Mouse (Mus musculus): ENCODE data around the gene Plxdc2. TPM values are rescaled to one million over a fixed set of nuclear protein-coding genes. Genes with fewer than 3 reads are reported as not detected.

Plxdc2 gene
- polyA plus RNA-seq, 1 experiment: 6.9 TPM

DNA sequence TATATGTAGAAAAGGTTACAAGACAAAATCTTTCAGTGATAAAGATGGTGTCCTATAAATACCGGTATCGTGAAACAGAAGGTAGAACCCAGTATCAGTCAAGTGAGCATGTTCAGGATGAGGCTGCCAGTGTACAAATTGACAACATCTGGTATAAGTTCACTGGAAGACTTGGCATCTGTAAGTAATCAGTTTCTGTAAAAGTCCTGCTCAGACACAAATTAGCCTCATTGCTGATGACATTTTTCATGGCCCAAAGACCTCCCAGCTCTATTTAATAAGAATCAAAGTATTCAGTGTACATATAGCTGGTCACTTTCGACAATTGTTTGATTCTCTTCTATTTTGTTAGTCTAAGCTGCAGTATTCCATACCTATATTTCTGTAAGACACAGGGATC is 129.9 kb downstream of the Plxdc2 start:
- TF ChIP-seq CTCF (IDR thresholded peaks at IDR 0.05; ENCODE audit: control insufficient read depth, insufficient read depth, low read length) (no peak), POLR2A (IDR thresholded peaks at IDR 0.05; ENCODE audit: borderline replicate concordance, control insufficient read depth, low read depth, low read length) (no peak)
- Histone ChIP-seq H3K27ac (ENCODE audit: control insufficient read depth, insufficient read depth, low read depth, low read length, poor library complexity) (no peak overlapping the region), H3K4me3 (replicated peaks; ENCODE audit: control insufficient read depth, low read depth, low read length) (no peak overlapping the region), H3K4me1 (ENCODE audit: control insufficient read depth, insufficient read depth, low read length) (no peaks in the 10 kb centered on the region)
- 87% methylated on average over 3 of the region's 3 CpGs for WGBS

GRCm38 (mm10) chr2:16491242-16491641 is 135.1 kb downstream of the Plxdc2 start:
- no peaks in the 10 kb centered on the region for H3K4me1 ChIP-seq (ENCODE audit: control insufficient read depth, insufficient read depth, low read length)
- TF ChIP-seq CTCF (IDR thresholded peaks at IDR 0.05; ENCODE audit: control insufficient read depth, insufficient read depth, low read length) (no peak), POLR2A (IDR thresholded peaks at IDR 0.05; ENCODE audit: borderline replicate concordance, control insufficient read depth, low read depth, low read length) (no peak)
- H3K27ac ChIP-seq (ENCODE audit: control insufficient read depth, insufficient read depth, low read depth, low read length, poor library complexity): no peak overlapping the region
- no peak overlapping the region for H3K4me3 ChIP-seq (replicated peaks; ENCODE audit: control insufficient read depth, low read depth, low read length)
- WGBS: 2% methylated on average over 3 of the region's 3 CpGs

DNA sequence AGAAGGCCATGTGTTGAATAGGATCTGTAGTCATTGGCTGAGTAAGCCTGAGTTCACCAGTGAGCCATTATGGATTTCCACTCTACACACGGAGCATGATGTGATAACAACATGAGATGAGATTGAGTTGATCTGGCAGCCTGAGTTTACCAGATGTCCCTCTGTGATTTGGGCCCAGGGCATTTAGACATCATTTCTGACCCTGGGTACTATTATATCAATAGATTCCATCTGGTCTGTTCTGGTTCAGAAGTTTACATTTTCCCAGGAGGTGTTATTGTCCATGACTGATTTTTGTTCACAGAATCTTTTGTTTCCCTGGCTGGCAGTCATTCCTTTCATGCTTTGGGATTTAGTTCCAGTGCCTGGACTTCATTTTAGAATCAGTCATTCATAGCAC is 146.7 kb downstream of the Plxdc2 start:
- Histone ChIP-seq H3K4me1 (ENCODE audit: control insufficient read depth, insufficient read depth, low read length) (no peaks in the 10 kb centered on the region), H3K4me3 (replicated peaks; ENCODE audit: control insufficient read depth, low read depth, low read length) (no peak overlapping the region), H3K27ac (ENCODE audit: control insufficient read depth, insufficient read depth, low read depth, low read length, poor library complexity) (no peak overlapping the region)
- no peak for TF ChIP-seq POLR2A (IDR thresholded peaks at IDR 0.05; ENCODE audit: borderline replicate concordance, control insufficient read depth, low read depth, low read length)
- 74% methylated on average over 1 of the region's 1 CpGs for WGBS

- TF ChIP-seq POLR2A (IDR thresholded peaks at IDR 0.05; ENCODE audit: borderline replicate concordance, control insufficient read depth, low read depth, low read length) (no peak), CTCF (IDR thresholded peaks at IDR 0.05; ENCODE audit: control insufficient read depth, insufficient read depth, low read length) (no peak)
- Histone ChIP-seq H3K27ac (ENCODE audit: control insufficient read depth, insufficient read depth, low read depth, low read length, poor library complexity) (no peak overlapping the region), H3K4me3 (replicated peaks; ENCODE audit: control insufficient read depth, low read depth, low read length) (no peak overlapping the region), H3K4me1 (ENCODE audit: control insufficient read depth, insufficient read depth, low read length) (no peaks in the 10 kb centered on the region)
- WGBS: 76% methylated on average over 3 of the region's 3 CpGs
These were observed 151.6 kb downstream of the Plxdc2 start for GRCm38 (mm10) chr2:16507540-16508230.

- WGBS: 89% methylated on average over 2 of the region's 2 CpGs
- Histone ChIP-seq H3K4me3 (replicated peaks; ENCODE audit: control insufficient read depth, low read depth, low read length) (no peak overlapping the region), H3K4me1 (ENCODE audit: control insufficient read depth, insufficient read depth, low read length) (no peaks in the 10 kb centered on the region), H3K27ac (ENCODE audit: control insufficient read depth, insufficient read depth, low read depth, low read length, poor library complexity) (no peak overlapping the region)
- TF ChIP-seq CTCF (IDR thresholded peaks at IDR 0.05; ENCODE audit: control insufficient read depth, insufficient read depth, low read length) (no peak), POLR2A (IDR thresholded peaks at IDR 0.05; ENCODE audit: borderline replicate concordance, control insufficient read depth, low read depth, low read length) (no peak)
These were observed 162.0 kb downstream of the Plxdc2 start for GRCm38 (mm10) chr2:16518148-16518547.

GRCm38 (mm10) chr2:16523427-16523826 is 167.3 kb downstream of the Plxdc2 start:
- Histone ChIP-seq H3K4me3 (replicated peaks; ENCODE audit: control insufficient read depth, low read depth, low read length) (no peak overlapping the region), H3K27ac (ENCODE audit: control insufficient read depth, insufficient read depth, low read depth, low read length, poor library complexity) (no peak overlapping the region), H3K4me1 (ENCODE audit: control insufficient read depth, insufficient read depth, low read length) (no peaks in the 10 kb centered on the region)
- WGBS: 83% methylated on average over 1 of the region's 1 CpGs
- TF ChIP-seq CTCF (IDR thresholded peaks at IDR 0.05; ENCODE audit: control insufficient read depth, insufficient read depth, low read length): no peak
- TF ChIP-seq POLR2A (IDR thresholded peaks at IDR 0.05; ENCODE audit: borderline replicate concordance, control insufficient read depth, low read depth, low read length): no peak

GRCm38 (mm10) chr2:16532244-16532643 is 176.1 kb downstream of the Plxdc2 start:
- TF ChIP-seq POLR2A (IDR thresholded peaks at IDR 0.05; ENCODE audit: borderline replicate concordance, control insufficient read depth, low read depth, low read length): no peak
- TF ChIP-seq CTCF (IDR thresholded peaks at IDR 0.05; ENCODE audit: control insufficient read depth, insufficient read depth, low read length): no peak
- H3K27ac ChIP-seq (ENCODE audit: control insufficient read depth, insufficient read depth, low read depth, low read length, poor library complexity): no peak overlapping the region
- no peak overlapping the region for H3K4me3 ChIP-seq (replicated peaks; ENCODE audit: control insufficient read depth, low read depth, low read length)
- WGBS: 68% methylated on average over 1 of the region's 1 CpGs
- H3K4me1 ChIP-seq (ENCODE audit: control insufficient read depth, insufficient read depth, low read length): no peaks in the 10 kb centered on the region

- H3K4me1 ChIP-seq (ENCODE audit: control insufficient read depth, insufficient read depth, low read length): no peaks in the 10 kb centered on the region
- no peak overlapping the region for H3K27ac ChIP-seq (ENCODE audit: control insufficient read depth, insufficient read depth, low read depth, low read length, poor library complexity)
- H3K4me3 ChIP-seq (replicated peaks; ENCODE audit: control insufficient read depth, low read depth, low read length): no peak overlapping the region
- TF ChIP-seq CTCF (IDR thresholded peaks at IDR 0.05; ENCODE audit: control insufficient read depth, insufficient read depth, low read length): no peak
- TF ChIP-seq POLR2A (IDR thresholded peaks at IDR 0.05; ENCODE audit: borderline replicate concordance, control insufficient read depth, low read depth, low read length): no peak
- 78% methylated on average over 2 of the region's 2 CpGs for WGBS
These were observed 178.5 kb downstream of the Plxdc2 start for GRCm38 (mm10) chr2:16534566-16534965.

GRCm38 (mm10) chr2:16541226-16541625 is 185.1 kb downstream of the Plxdc2 start:
- no peaks in the 10 kb centered on the region for H3K4me1 ChIP-seq (ENCODE audit: control insufficient read depth, insufficient read depth, low read length)
- TF ChIP-seq POLR2A (IDR thresholded peaks at IDR 0.05; ENCODE audit: borderline replicate concordance, control insufficient read depth, low read depth, low read length): no peak
- TF ChIP-seq CTCF (IDR thresholded peaks at IDR 0.05; ENCODE audit: control insufficient read depth, insufficient read depth, low read length): no peak
- 68% methylated on average over 3 of the region's 3 CpGs for WGBS
- no peak overlapping the region for H3K4me3 ChIP-seq (replicated peaks; ENCODE audit: control insufficient read depth, low read depth, low read length)
- no peak overlapping the region for H3K27ac ChIP-seq (ENCODE audit: control insufficient read depth, insufficient read depth, low read depth, low read length, poor library complexity)
